Mouse (Mus musculus) intestine, postnatal 0 days (tissue): ENCODE measurements around the gene Capn11. TPM values are rescaled to one million over a fixed set of nuclear protein-coding genes. Genes with fewer than 3 reads are reported as not detected.

Experiments
- ATAC-seq: fragments of 200-750 bp; cut with Nextera tagmentation; 2 replicates; pipeline ENCODE4 v1.8.0; 2017; ENCODE audit warnings: mild to moderate bottlenecking, moderate TSS enrichment, moderate library complexity
- H3K27ac ChIP-seq: fragments of 300-500 bp; sonication (generic); 2 replicates; pipeline ENCODE4 v1.5.1; 2014; ENCODE audit warnings: mild to moderate bottlenecking, low read depth, low read length, moderate library complexity
- H3K27me3 ChIP-seq: fragments of 300-500 bp; sonication (generic); replicated peaks from 2 replicates; pipeline ENCODE4 v1.6.1; 2014; ENCODE audit warnings: low read length, mixed read lengths; ENCODE audit not compliant: control insufficient read depth, insufficient read depth
- H3K36me3 ChIP-seq: fragments of 300-500 bp; sonication (generic); 2 replicates; pipeline ENCODE4 v1.6.1; 2014; ENCODE audit warnings: mild to moderate bottlenecking, moderate library complexity; ENCODE audit not compliant: control insufficient read depth, insufficient read depth
- H3K4me1 ChIP-seq: fragments of 300-500 bp; sonication (generic); replicated peaks from 2 replicates; pipeline ENCODE4 v1.6.1; 2014; ENCODE audit warnings: antibody characterized with exemption, low read length, mixed read lengths; ENCODE audit not compliant: control insufficient read depth, insufficient read depth
- H3K4me2 ChIP-seq: fragments of 300-500 bp; sonication (generic); replicated peaks from 2 replicates; pipeline ENCODE4 v1.6.1; 2014; ENCODE audit warnings: low read depth, mild to moderate bottlenecking, moderate library complexity
- H3K4me3 ChIP-seq: fragments of 300-500 bp; sonication (generic); 2 replicates; pipeline ENCODE4 v1.5.1; 2014; ENCODE audit warnings: low read depth, low read length
- H3K9ac ChIP-seq: fragments of 300-500 bp; sonication (generic); 2 replicates; pipeline ENCODE4 v1.6.1; 2014; ENCODE audit warnings: mild to moderate bottlenecking, low read depth, low read length
- H3K9me3 ChIP-seq: fragments of 300-500 bp; sonication (generic); 2 replicates; pipeline ENCODE4 v1.6.1; 2016; ENCODE audit warnings: mixed run types; ENCODE audit not compliant: control insufficient read depth
- CTCF ChIP-seq: sonication (generic); IDR thresholded peaks from 2 replicates; pipeline ENCODE4 v1.5.1; 2016; ENCODE audit warnings: low read depth, mild to moderate bottlenecking, control low read depth, antibody characterized with exemption, moderate library complexity
- WGBS: fragments of 180-500 bp; shearing (Covaris S2); extraction: QIAGEN DNeasy Blood & Tissue Kit; methylation state at CpG from one replicate; pipeline ENCODE4 v1.1.7; 2014; 5-methylcytosine and 5-hydroxymethylcytosine counted together
- polyA plus RNA-seq: library from polyadenylated mRNA; unstranded; fragments of >200 nt; fragmentation: Nextera tagmentation; extraction: Ambion mirVana; gene quantifications from 2 replicates; pipeline ENCODE4 v1.2.1, GENCODE M21; 2015

The Capn11 gene
- polyA plus RNA-seq, 1 experiment from 2014 or later = not detected

- Histone ChIP-seq H3K27ac (peak overlapping the region; percentile 54), H3K36me3 (no peaks in the 10 kb centered on the region), H3K9me3 (no peaks in the 10 kb centered on the region), H3K4me2 (peak overlapping the region; percentile 98), H3K4me3 (peak overlapping the region; percentile 85), H3K27me3 (no peaks in the 10 kb centered on the region), H3K4me1 (0 out of 2 replicates have a peak, but pooled peaks cover 7% of the 10 kb centered on the region), H3K9ac (peak overlapping the region; percentile 79)
- TF ChIP-seq CTCF = 0 out of 2 replicates have a peak, but pooled peaks have one; percentile 2
- peak; percentile 61 for ATAC-seq
- under 1% methylated on average over 55 of the region's 58 CpGs for WGBS
Observed at GRCm38 (mm10) chr17:45685171-45686092, 26.3 kb upstream of the Capn11 start.

- Histone ChIP-seq H3K27ac (no peak overlapping the region), H3K4me1 (0 out of 2 replicates have a peak, but pooled peaks cover 7% of the 10 kb centered on the region), H3K9me3 (no peaks in the 10 kb centered on the region), H3K4me3 (peak overlapping the region; percentile 85), H3K36me3 (no peaks in the 10 kb centered on the region), H3K4me2 (peak overlapping the region; percentile 98), H3K9ac (peak overlapping the region; percentile 79), H3K27me3 (no peaks in the 10 kb centered on the region)
- WGBS = 39% methylated on average over 14 of the region's 14 CpGs
- no peak for ATAC-seq
- TF ChIP-seq CTCF = no peak
Observed at GRCm38 (mm10) chr17:45684667-45685131, 25.6 kb upstream of the Capn11 start.

- H3K9me3 ChIP-seq = no peaks in the 10 kb centered on the region
- H3K4me3 ChIP-seq = no peak overlapping the region
- ATAC-seq = no peak
- WGBS = 51% methylated on average over 4 of the region's 4 CpGs
- H3K27ac ChIP-seq = no peak overlapping the region
- H3K36me3 ChIP-seq = 0 out of 2 replicates have a peak, but pooled peaks cover 2% of the 10 kb centered on the region
- TF ChIP-seq CTCF = no peak
- no peaks in the 10 kb centered on the region for H3K27me3 ChIP-seq
- H3K4me1 ChIP-seq = 0 out of 2 replicates have a peak, but pooled peaks cover 7% of the 10 kb centered on the region
- H3K9ac ChIP-seq = no peak overlapping the region
- no peak overlapping the region for H3K4me2 ChIP-seq
Observed at GRCm38 (mm10) chr17:45682843-45683242, 23.7 kb upstream of the Capn11 start.

- H3K4me1 ChIP-seq = no peaks in the 10 kb centered on the region
- ATAC-seq = no peak
- no peak overlapping the region for H3K9ac ChIP-seq
- H3K27ac ChIP-seq = no peak overlapping the region
- TF ChIP-seq CTCF = peak; percentile 55
- WGBS = 97% methylated on average over 1 of the region's 1 CpGs
- H3K9me3 ChIP-seq = no peaks in the 10 kb centered on the region
- no peaks in the 10 kb centered on the region for H3K27me3 ChIP-seq
- H3K4me3 ChIP-seq = no peak overlapping the region
- H3K36me3 ChIP-seq = peaks cover 12% of the 10 kb centered on the region; the same call in 1 of the 2 replicates
- no peak overlapping the region for H3K4me2 ChIP-seq
Observed at GRCm38 (mm10) chr17:45681588-45681987, 22.5 kb upstream of the Capn11 start.

DNA sequence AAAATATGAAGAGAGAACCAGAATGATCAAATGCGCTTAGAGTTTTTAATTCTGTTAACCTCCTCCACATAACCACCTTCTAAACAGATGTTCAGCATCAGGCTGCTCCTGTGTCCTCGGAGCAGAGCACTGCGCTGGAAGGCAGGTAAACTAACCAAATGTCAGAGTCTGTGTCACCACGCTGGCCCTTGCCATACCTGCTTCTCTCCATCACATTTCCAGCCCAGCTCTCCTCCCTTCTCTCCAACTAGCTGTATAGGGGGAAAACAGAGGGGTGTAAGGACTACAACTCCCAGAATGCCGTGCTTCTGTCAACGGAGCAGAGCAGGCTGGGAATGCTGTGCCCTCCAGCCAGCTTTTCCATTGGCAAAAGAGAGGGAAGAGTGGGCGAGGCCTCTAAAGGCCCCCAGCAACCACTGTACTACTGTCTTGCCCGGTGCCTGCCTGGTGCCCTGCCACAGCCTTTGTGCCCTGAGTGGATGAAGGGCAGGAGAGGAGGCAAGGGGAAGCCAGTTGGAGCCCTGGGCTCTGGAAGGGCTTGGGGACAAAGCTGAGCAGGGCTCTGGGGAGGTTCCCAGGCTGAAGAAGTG lies 21.4 kb upstream of the Capn11 start:
- no peak for TF ChIP-seq CTCF
- H3K9me3 ChIP-seq = no peaks in the 10 kb centered on the region
- peaks cover 13% of the 10 kb centered on the region; the same call in 1 of the 2 replicates for H3K36me3 ChIP-seq
- no peak overlapping the region for H3K27ac ChIP-seq
- no peaks in the 10 kb centered on the region for H3K4me1 ChIP-seq
- peak overlapping the region; percentile 44 for H3K4me2 ChIP-seq
- H3K27me3 ChIP-seq = no peaks in the 10 kb centered on the region
- peak; percentile 48 for ATAC-seq
- H3K9ac ChIP-seq = peak overlapping the region; percentile 37; the same call in 1 of the 2 replicates
- H3K4me3 ChIP-seq = no peak overlapping the region
- 56% methylated on average over 8 of the region's 8 CpGs for WGBS

GRCm38 (mm10) chr17:45678106-45678505 lies 19.0 kb upstream of the Capn11 start:
- Histone ChIP-seq H3K36me3 (peaks cover 31% of the 10 kb centered on the region), H3K4me1 (no peaks in the 10 kb centered on the region), H3K4me3 (no peak overlapping the region), H3K9me3 (no peaks in the 10 kb centered on the region), H3K9ac (no peak overlapping the region), H3K27me3 (no peaks in the 10 kb centered on the region), H3K4me2 (no peak overlapping the region), H3K27ac (no peak overlapping the region)
- 45% methylated on average over 7 of the region's 7 CpGs for WGBS
- TF ChIP-seq CTCF = peak; percentile 88
- no peak for ATAC-seq
